Mouse (Mus musculus) kidney, postnatal 4 days (tissue): ENCODE results near the gene Gm20388.
A peak's percentile ranks its signal among the peaks of the same experiment; 100 is the strongest.

Experiments
- DNase-seq, 2 experiments: peaks; one replicate each; pipeline ENCODE4 v3.0.0; 2021; ENCODE audit warnings: mixed read lengths in 2 of 2

Gm20388 gene

GRCm38 (mm10) chr8:122460524-122461472 is 2550.2 kb downstream of the Gm20388 start, which contains the start of gene Snai3:
Gene Snai3, minus strand, starts transcription at chr8:122460733.
- peak; percentile 72 to 85 for DNase-seq

- DNase-seq, result no peak
Observed at GRCm38 (mm10) chr8:122461473-122462148, 2551.0 kb downstream of the Gm20388 start.

GRCm38 (mm10) chr8:122462510-122462909 is 2551.9 kb downstream of the Gm20388 start:
- no peak for DNase-seq

GRCm38 (mm10) chr8:122463651-122464640 is 2553.3 kb downstream of the Gm20388 start:
- DNase-seq, result no peak

- no peak for DNase-seq
Observed at GRCm38 (mm10) chr8:122464985-122465384, 2554.3 kb downstream of the Gm20388 start.

GRCm38 (mm10) chr8:122467816-122468215 is 2557.2 kb downstream of the Gm20388 start:
- no peak for DNase-seq

- no peak for DNase-seq
Observed at GRCm38 (mm10) chr8:122469407-122469806, 2558.8 kb downstream of the Gm20388 start.

GRCm38 (mm10) chr8:122469965-122470364 is 2559.3 kb downstream of the Gm20388 start:
- DNase-seq, result no peak

- DNase-seq, result no peak
Observed at GRCm38 (mm10) chr8:122470691-122471090, 2560.1 kb downstream of the Gm20388 start.

GRCm38 (mm10) chr8:122473911-122474421 is 2563.3 kb downstream of the Gm20388 start:
- no peak for DNase-seq

- DNase-seq, result peak; percentile 54 to 69
Observed at GRCm38 (mm10) chr8:122474951-122475560, 2564.4 kb downstream of the Gm20388 start.

- DNase-seq, result peak; percentile 95 to 96
Observed at GRCm38 (mm10) chr8:122475580-122476320, 2565.1 kb downstream of the Gm20388 start, which contains the start of the genes Rnf166 and Ctu2. Gene Rnf166, minus strand, starts transcription at chr8:122476064. Gene Ctu2, plus strand, starts transcription at chr8:122476143.

GRCm38 (mm10) chr8:122482448-122482847 is 2571.8 kb downstream of the Gm20388 start:
- no peak for DNase-seq

- DNase-seq, result no peak
Observed at GRCm38 (mm10) chr8:122483877-122484276, 2573.2 kb downstream of the Gm20388 start.

GRCm38 (mm10) chr8:122484831-122485230 is 2574.2 kb downstream of the Gm20388 start:
- no peak for DNase-seq

- no peak for DNase-seq
Observed at GRCm38 (mm10) chr8:122488387-122488786, 2577.7 kb downstream of the Gm20388 start.

- DNase-seq, result peak; percentile 50 to 62
Observed at GRCm38 (mm10) chr8:122497016-122497734, 2586.5 kb downstream of the Gm20388 start.

GRCm38 (mm10) chr8:122497912-122498311 is 2587.3 kb downstream of the Gm20388 start:
- peak in 1 of 2 experiments; percentile 45 for DNase-seq

GRCm38 (mm10) chr8:122500856-122501255 is 2590.2 kb downstream of the Gm20388 start:
- peak; percentile 87 to 89 for DNase-seq

GRCm38 (mm10) chr8:122511552-122511951 is 2600.9 kb downstream of the Gm20388 start:
- DNase-seq, result peak; percentile 67 to 78
